Mouse (Mus musculus) urinary bladder, postnatal 25 days (tissue): ENCODE results near the gene Gon7.

Experiments
- DNase-seq: peaks from one replicate; pipeline ENCODE4 v3.0.0; 2022; ENCODE audit warnings: low spot score

The Gon7 gene

DNA sequence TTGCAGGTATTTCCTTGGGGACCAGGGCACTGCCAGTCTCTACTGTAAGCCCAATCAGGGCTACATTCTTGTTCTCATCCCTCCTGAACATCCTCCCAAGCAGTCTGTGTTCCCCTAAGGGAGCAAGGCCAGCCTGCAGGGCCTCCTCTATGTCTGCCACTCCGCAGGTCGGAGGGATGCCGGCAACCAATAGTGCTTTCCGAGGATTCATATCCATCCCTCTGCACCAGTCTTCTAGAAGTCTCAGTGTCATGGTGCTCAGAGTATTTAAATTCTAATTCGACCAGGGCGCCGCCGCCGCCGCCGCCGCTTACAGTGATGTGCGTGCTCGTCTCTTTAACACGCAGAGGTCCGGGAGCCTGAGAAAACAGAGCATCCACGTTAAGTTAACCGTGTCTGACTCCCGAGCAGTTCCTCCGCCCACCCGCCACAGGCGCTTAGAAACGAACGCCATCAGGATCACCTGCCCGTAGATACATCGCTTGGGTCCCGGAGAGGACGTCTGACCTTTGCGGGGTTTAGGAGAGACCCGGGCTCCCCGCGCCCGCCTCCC, 14.5 kb downstream of the Gon7 start:
- DNase-seq = no peak

DNA sequence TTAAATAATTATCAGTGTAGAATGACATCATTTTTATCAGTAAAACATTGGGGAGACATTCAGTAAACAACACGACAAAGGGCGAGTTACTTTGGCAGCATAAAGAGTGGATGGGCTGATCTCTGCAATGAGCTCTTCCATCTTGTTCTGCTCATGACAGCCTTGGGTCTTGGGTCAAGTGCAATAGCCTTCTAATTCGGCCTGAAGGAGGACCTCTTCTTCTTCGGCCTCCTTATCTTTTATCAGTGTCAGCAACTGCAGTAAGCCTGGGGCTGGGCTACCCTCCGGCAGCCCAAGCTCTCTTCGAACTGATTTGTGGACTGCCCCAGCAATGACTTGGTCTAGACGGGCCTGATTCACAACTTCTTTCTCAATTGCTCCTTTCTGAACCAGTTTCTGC, 15.5 kb downstream of the Gon7 start:
- DNase-seq = no peak

DNA sequence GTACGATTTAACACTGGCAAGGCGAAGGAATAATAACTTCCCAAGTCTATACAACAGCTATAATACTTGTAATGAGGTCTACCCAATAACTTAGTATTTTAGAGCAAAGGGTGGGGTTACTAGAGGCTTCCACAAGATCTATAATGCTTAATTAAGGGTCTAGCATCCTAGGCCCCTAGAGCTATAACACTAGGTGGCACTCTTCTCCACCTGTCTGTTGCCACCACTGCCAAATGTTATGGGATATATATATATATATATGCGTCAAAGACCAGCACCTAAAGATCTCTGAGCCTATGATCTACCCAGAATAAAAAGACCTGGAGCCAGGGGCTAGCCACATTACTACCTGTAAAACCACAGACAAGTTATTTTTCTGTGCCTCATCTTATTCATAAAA, 17.3 kb downstream of the Gon7 start:
- DNase-seq = no peak

DNA sequence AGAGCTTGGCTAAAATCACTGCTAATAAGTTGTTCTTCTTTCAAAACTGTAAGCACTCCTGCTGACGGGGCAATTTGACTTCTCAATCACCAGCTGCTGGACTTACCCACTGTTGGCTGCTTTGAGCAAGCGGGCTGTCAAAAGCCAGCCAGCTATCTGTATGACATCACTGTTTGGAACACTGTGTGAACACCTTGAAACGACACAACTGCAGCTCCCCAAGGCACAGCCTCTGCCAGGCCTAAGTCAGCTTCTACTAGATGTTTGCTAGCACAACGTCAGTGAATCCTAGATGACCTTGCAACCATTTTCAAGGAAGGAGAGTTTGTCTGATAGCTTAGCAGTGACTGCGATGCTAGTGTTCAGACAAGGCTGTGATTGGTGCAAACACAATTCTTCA, 18.5 kb downstream of the Gon7 start:
- DNase-seq = no peak

- DNase-seq = peak; percentile 50
These were observed 24.2 kb downstream of the Gon7 start for GRCm38 (mm10) chr12:102733381-102733780.

GRCm38 (mm10) chr12:102730798-102731619, 26.6 kb downstream of the Gon7 start:
- no peak for DNase-seq

DNA sequence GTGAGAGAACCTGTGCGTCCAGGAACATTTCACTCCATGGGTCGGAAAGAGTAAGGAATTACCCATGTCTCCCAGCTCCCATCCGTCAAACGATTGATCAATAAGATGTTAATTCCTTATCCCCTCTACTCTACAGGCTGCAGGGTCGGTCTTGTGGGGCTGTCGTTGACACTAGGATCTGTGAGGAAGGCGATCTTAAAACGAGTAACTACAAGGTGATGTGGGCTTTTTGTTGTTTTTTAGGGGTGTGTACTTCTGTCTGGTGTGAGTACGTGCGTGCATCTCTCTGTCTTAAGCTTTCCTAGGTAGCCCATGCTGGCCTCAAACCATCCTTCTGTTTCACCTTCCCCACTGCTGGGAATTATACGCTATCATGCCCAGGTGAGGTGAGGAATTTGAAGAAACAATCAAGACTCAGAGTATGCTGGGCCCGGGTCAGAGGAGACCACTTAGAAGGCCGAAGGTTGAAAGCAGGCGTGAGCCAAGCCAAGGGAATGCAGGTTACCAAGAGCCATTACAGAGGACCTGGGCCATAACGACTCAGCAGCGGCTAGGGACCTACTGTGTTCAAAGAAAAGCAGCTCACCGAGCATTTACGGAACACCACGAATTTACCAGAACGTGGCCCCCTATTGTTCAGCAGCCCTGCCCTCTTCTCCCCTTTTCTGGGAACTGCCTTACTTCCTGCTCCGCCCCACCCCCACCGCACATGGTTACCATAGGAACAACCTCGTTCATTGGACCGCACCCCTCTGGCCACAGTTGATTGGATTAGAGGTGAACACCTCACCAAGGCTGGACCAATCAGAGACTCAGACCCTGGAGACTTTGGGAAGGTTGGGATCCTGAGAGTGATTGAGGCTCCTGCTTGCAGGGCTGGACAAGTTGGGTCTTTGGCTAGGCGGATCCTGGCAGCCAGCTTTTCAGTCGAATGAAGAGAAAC, 27.5 kb downstream of the Gon7 start:
- DNase-seq = peak; percentile 26

DNA sequence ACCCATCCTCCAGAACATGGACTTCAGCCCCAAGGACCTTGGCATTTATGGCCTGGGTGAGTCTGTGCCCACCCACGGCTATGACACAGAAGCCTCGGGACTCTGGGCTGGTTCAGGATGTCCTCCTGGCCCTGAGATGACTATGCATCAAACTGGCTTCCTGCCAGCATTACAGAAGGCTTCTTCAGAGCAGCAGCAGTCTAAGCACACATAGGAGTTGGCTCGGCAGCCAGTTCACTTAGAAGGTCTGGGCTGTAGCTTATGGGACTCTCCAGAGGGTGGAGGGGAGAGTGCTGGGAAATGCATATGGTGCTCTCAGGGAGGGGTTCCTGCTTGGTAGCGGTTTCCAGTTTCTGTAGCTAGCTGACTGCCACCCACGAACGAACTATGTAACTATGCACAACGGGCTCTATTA, 31.8 kb downstream of the Gon7 start:
- no peak for DNase-seq

DNA sequence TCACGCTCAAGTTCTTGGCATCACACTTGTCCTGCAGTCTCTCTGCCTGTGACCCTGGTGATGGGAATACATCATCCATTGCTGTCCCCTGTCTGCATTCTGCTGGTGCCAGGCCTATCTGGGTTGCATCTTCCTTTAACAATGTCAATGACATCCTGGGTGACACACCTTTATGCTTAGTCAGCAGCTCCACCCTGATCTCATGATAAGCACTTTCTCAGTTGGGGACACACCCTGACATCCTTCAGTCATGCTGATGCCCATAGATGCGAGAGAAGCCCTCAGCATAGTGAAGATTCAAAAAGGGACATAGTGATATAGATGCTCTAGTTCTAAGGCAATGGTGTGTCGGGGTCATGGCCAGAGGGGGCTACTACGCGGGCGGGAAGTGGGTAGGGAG, 32.5 kb downstream of the Gon7 start:
- DNase-seq = no peak

GRCm38 (mm10) chr12:102723861-102724260, 33.7 kb downstream of the Gon7 start:
- DNase-seq = no peak

DNA sequence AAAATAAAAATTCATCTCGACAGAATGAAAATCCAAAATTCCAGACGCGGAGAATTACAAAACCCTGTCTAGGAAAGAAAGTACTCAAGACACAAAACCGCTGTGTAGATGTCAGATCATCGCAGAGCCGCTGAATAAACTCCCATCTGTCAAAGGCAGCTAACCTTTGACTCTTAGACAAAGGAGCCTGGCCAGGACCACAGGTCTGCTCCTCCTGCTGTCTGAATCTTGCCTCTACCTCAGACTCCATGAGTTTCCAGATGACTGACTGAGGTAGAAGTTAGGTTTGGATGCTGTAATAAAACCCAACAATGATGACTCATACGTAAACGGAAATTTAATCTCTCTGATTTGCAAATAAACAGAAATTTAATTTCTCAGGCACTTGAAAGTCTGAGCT, 34.6 kb downstream of the Gon7 start:
- no peak for DNase-seq

- DNase-seq = no peak
These were observed 35.2 kb downstream of the Gon7 start for GRCm38 (mm10) chr12:102722451-102722850.

- DNase-seq = peak; percentile 34
These were observed 37.9 kb downstream of the Gon7 start for GRCm38 (mm10) chr12:102719552-102720315.

DNA sequence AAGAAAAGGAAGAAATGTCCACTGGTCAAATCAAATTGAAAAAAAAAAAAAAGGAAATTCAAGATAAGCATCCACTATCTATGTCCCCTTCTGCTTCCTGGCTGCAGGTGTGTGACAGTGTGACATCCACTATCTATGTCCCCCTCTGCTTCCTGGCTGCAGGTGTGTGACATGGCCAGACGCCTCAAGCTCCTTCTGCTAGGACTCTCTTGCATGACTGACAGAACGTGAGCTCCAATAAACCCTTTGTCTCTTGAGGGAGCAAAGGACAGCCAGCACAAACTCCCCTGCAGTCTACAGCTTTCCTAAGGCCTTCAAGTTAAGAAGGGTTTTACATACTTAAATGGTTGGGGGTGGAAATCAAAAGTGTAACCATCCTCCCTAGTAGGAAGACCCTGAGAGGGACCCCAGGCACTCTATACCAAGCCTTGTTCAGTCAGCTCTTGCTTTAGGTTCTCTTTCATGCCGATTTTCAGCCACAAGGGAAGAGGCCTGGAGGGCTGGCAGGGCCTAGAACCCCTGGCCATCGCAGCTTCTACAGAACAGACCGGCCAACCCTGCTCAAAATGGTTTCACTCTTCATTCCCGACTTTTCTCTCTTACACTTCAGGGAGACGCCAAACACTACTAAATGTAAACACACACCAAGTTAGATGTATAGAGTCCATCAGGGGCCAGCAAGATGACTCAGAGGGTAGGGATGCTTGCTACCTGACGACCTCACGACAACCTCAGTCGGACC, 42.8 kb downstream of the Gon7 start:
- no peak for DNase-seq

DNA sequence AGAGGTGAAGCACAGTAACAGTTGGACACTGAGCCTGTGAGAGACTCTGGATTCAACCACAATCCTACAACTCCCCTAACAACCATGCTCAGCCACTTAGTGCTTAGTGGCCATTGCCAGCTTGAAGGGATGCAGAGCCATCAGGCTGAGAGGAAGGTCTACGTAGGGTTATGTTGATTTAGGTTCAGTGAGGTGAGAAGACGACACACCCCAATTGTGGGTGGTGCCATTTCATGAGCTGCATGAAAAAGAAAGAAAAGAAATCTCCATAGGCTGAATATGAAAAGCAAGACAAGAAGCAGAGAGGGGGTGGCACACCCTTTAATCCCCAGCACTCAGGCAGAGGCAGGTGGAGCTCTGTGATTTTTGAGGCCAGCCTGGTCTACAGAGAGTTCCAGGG, 43.5 kb downstream of the Gon7 start:
- no peak for DNase-seq

DNA sequence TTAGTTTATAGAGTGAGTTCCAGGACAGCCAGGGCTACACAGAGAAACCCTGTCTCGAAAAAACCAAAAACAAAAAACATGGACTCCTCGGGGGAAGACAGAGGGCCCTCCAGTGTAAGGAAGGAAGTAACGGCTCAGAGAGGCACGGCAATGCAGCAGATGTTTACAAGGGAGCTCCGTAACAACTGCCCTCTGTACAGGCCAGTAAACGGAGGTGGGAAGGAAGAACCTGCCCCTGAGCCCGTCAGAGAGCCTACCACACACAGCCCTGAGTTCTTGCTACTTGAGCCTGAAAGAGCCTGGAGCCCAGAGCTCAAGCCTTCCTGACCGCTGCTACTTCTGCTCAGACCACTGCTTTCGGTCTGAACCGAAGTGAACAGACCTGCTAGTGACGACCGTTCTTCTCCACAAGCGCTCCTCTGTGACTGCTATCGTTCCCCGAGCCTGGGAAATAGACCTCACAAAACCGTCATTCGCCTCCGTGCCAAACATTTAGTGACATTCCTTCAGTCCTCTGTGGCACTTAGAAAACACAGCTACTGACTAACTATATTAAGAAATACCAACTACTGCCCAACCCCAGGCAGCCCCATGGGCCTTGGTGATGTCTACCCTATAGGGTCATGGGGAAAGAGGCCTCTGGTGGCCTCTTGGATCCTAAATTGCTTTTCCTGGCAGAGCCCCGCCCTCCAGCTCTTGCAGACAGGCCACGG, 44.3 kb downstream of the Gon7 start:
- DNase-seq = no peak

DNA sequence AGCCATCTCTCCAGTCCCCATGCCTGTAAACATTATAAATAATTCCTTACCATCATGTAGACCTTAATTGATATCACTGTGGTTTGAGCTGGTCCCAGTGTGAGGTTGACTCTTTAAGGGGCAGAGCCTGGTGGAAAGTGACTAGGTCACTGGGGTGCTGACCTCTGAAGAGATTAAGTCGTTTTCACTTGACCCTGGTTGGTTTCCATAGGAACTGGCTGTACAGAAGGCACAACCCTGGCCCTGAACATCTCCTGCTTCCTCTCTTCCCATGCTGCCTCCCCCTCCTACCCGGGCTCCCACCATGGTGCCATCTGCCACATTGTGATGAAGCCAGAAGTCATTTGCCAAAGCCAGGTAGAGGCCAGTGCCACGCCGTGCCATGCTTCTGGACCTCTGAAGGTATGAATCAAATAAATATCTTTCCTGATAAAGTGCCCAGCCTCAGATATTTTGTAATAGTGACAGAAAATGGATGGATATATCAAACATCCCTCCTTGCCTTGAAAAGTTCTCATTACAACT, 46.7 kb downstream of the Gon7 start:
- DNase-seq = no peak

- DNase-seq = no peak
These were observed 47.7 kb downstream of the Gon7 start for GRCm38 (mm10) chr12:102709896-102710295.

DNA sequence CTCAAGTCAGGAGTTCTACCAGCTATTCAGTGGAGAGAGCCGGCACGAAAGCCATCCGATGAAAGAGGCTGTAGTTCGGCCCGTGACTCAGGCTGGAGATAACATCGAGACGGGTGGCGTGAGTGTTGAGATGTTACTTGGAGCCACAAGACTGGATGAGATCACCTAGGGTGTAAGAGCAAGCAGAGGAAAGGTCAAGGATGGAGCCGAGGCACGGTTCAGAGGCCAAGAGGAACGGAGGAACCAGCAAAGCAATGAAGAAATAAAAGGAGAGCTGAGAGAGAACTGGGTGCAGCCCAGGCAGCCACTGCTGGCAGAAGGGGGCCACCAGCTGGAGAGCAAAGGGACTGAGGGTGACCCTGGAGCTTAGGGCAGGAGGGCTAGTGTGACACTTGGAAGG, 49.4 kb downstream of the Gon7 start:
- DNase-seq = peak; percentile 36

DNA sequence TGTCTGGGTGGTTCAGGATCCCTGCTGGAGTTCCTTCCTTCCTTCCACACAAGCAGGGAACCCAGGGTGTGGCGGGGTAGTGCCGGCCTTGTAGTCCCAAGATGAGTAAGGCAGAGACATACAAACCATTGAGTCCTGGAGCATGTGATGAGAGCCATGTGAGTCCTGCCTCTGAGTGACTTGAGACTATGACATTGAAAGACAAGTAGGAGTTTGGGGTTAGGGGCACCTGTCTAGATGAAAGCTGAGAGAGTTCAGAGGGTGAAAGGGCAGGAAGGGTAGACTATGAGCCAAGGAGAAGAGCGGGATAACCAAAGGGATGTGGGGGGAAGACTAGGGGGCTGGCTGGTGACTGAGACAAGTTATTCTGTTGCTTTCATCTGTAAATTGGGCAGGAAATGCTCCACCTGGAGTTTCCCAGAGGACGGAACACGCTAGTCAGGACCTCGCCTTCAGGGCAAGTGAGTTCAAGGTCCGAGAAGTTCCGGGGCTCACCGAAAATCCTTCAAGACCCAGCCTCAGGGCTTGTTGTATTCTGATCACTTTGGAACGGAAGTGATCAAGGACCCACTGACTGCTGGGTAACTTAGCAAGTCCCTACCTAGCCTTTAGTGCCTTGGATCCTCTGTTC, 50.7 kb downstream of the Gon7 start:
- no peak for DNase-seq
